Mouse (Mus musculus) hindbrain, embryonic 14.5 days (tissue): ENCODE measurements around the gene Gm49342. TPM values are rescaled to one million over a fixed set of nuclear protein-coding genes. Genes with fewer than 3 reads are reported as not detected.

Experiments used
- ATAC-seq: fragments of 200-750 bp; cut with Nextera tagmentation; 2 replicates; pipeline ENCODE4 v1.8.0; 2017; ENCODE audit warnings: moderate number of reproducible peaks, mild to moderate bottlenecking, moderate TSS enrichment, moderate library complexity; ENCODE audit not compliant: low FRiP score
- DNase-seq: peaks from one replicate; pipeline ENCODE4 v3.0.0-alpha.2; 2015; ENCODE audit warnings: low spot score
- H3K27ac ChIP-seq: fragments of 300-500 bp; sonication (generic); 2 replicates; pipeline ENCODE4 v1.5.1; 2014; ENCODE audit warnings: mild to moderate bottlenecking, moderate library complexity
- H3K27me3 ChIP-seq: fragments of 300-500 bp; sonication (generic); 2 replicates; pipeline ENCODE4 v1.6.1; 2014; ENCODE audit warnings: mild to moderate bottlenecking, low read length, mixed read lengths; ENCODE audit not compliant: control insufficient read depth, insufficient read depth
- H3K36me3 ChIP-seq: fragments of 300-500 bp; sonication (generic); replicated peaks from 2 replicates; pipeline ENCODE4 v1.6.1; 2014; ENCODE audit not compliant: control insufficient read depth, insufficient read depth
- H3K4me1 ChIP-seq: fragments of 300-500 bp; sonication (generic); replicated peaks from 2 replicates; pipeline ENCODE4 v1.6.1; 2014; ENCODE audit warnings: antibody characterized with exemption, low read length, mixed read lengths; ENCODE audit not compliant: control insufficient read depth, insufficient read depth
- H3K4me2 ChIP-seq: fragments of 300-500 bp; sonication (generic); replicated peaks from 2 replicates; pipeline ENCODE4 v1.6.1; 2014; ENCODE audit warnings: mild to moderate bottlenecking, moderate library complexity
- H3K4me3 ChIP-seq: fragments of 300-500 bp; sonication (generic); replicated peaks from 2 replicates; pipeline ENCODE4 v1.5.1; 2014; ENCODE audit warnings: mild to moderate bottlenecking, low read length
- H3K9ac ChIP-seq: fragments of 300-500 bp; sonication (generic); 2 replicates; pipeline ENCODE4 v1.6.1; 2014
- H3K9me3 ChIP-seq: fragments of 300-500 bp; sonication (generic); 2 replicates; pipeline ENCODE4 v1.6.1; 2016; ENCODE audit warnings: low read length; ENCODE audit not compliant: control insufficient read depth
- WGBS: fragments of 180-500 bp; shearing (Covaris S2); extraction: QIAGEN DNeasy Blood & Tissue Kit; methylation state at CpG from one replicate; pipeline ENCODE4 v1.1.7; 2014; 5-methylcytosine and 5-hydroxymethylcytosine counted together
- polyA plus RNA-seq: library from polyadenylated mRNA; unstranded; fragments of >200 nt; fragmentation: Nextera tagmentation; extraction: Ambion mirVana; gene quantifications from 2 replicates; pipeline ENCODE4 v1.2.1, GENCODE M21; 2014

The Gm49342 gene
- polyA plus RNA-seq, 1 experiment from 2014 or later, result not detected

DNA sequence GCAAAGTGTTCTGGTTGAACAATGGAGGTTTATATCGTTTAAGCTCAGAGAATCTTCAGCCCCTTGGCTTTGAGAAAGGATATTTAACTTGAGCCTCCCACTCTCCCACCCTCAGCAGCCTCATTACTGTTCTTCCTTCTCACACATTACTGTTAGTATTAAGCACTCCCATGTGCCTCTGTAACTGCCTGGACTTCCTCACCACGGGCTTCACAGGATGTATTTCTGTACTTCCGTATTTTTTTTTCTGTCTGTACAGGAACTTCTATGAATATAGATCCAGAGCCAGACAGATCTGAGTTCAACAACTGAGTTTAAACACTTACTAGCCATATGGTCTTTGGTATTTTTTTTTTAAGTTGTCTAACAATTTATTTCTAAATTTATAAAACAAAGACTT, 52.8 kb downstream of the Gm49342 start:
- Histone ChIP-seq H3K27me3 (no peaks in the 10 kb centered on the region), H3K27ac (no peak overlapping the region), H3K4me2 (no peak overlapping the region), H3K9me3 (no peaks in the 10 kb centered on the region), H3K9ac (no peak overlapping the region), H3K4me1 (no peaks in the 10 kb centered on the region), H3K36me3 (no peaks in the 10 kb centered on the region), H3K4me3 (no peak overlapping the region)
- WGBS, result 77% methylated on average over 3 of the region's 3 CpGs
- DNase-seq (no peak), ATAC-seq (no peak)

DNA sequence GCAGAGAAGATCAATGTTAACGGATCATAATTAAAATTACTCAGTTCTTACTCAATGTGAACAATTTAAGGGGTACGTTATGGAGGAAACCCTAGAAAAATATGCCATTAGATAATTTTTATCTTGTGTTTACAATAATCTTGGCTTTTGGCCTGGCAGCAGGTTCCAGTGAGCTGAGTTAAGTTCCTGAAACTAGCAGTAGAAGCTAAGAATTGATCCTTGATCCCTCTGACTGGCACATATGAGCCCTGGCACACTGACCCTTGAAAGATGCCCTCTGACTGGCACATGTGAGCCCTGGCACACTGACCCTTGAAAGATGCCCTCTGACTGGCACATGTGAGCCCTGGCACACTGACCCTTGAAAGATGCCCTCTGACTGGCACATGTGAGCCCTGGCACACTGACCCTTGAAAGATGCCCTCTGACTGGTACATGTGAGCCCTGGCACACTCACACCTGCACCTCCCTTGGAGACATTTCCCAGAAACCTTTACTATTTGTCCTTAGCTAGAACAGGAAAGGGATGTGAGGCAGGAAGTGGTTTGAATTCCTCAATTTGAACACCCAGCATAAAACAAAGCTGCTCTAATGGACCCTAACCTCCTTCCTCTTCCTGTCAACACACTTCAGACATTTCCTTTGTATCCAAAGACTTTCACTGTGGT, 53.8 kb downstream of the Gm49342 start:
- no peaks in the 10 kb centered on the region for H3K27me3 ChIP-seq
- ATAC-seq, result no peak
- H3K4me2 ChIP-seq, result no peak overlapping the region
- no peaks in the 10 kb centered on the region for H3K9me3 ChIP-seq
- 87% methylated on average over 2 of the region's 2 CpGs for WGBS
- no peaks in the 10 kb centered on the region for H3K4me1 ChIP-seq
- H3K9ac ChIP-seq, result no peak overlapping the region
- H3K4me3 ChIP-seq, result no peak overlapping the region
- no peak overlapping the region for H3K27ac ChIP-seq
- DNase-seq, result no peak
- no peaks in the 10 kb centered on the region for H3K36me3 ChIP-seq

DNA sequence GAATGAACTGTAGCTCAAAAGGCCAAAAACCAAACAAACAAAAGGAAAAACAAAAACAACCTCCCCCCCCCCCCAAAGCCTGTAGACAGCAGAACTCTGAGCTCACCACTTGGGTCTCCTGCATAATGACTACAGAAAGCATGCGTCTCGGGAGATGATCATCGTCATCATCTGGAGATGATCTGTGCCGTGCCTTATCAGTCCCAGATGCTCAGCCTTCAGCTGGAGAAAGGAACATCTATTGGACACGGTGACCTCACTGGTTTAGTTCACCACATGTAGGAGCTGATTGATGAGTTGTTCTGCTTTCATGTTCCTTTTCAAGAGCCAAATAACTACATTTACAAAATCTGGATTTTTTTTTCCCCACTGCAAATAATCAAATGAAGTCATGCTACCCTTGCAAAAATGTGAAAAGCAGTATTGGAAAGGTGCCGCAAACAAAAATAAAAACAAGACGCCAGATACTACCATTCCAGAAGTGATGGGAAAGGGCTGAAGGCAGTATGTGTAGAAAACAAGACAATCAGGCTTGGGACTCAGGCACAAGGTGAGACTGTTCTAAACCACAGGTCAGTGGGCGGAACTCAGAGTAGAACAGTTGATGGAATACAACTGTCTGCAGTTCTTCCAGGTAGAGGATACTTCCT, 63.0 kb downstream of the Gm49342 start, which contains the start of gene Rnase10:
Rnase10 (plus strand) TSS at position 600 of the 650 bp plus-strand sequence.
- Histone ChIP-seq H3K4me3 (no peak within 1 kb of the TSS), H3K9ac (no peak within 1 kb of the TSS), H3K4me1 (no peaks in the 10 kb centered on the region), H3K27me3 (no peaks in the 10 kb centered on the region), H3K4me2 (no peak within 1 kb of the TSS), H3K36me3 (no peaks in the 10 kb centered on the region), H3K27ac (no peak within 1 kb of the TSS), H3K9me3 (no peaks in the 10 kb centered on the region)
- 91% methylated on average over 8 of the region's 8 CpGs for WGBS
- no peak for DNase-seq
- ATAC-seq, result no peak

DNA sequence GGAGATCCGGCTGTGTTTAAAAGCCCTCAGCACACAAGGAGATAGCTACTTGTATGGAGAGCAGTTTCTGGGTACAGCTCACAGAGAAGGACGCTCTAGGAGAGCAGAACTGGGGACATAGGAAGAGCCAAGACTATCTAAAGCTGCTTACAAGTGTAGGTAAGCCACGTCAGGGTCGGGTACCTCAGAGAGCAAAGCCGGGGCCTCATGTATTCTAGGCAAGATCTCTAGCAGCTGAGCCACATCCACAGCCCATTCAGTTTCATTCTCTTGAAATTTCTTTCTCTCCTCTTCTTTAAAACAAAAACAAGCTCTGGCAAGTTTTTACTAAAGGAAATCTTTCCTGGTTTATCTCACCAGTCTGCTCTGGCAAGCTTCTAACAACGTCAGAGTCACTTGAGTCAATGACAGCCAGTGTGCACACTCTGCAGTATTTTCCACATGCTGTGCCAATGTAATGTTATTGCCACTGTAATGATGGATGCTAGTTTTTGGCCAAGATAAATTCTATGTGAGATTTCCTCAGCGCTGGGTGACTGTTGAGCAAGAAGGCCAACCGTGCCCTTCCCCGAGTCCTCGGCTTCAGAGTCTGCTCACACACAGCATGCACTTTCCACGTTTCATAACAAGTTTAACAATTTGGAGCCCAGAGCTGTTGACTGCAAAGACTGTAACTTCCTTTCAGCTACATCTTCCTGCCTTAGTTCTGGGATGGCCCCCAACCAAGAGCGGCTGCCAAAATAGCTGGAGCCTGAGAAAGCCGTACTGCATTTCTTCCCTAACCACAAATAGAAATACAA, 63.8 kb downstream of the Gm49342 start:
- H3K27ac ChIP-seq, result no peak overlapping the region

DNA sequence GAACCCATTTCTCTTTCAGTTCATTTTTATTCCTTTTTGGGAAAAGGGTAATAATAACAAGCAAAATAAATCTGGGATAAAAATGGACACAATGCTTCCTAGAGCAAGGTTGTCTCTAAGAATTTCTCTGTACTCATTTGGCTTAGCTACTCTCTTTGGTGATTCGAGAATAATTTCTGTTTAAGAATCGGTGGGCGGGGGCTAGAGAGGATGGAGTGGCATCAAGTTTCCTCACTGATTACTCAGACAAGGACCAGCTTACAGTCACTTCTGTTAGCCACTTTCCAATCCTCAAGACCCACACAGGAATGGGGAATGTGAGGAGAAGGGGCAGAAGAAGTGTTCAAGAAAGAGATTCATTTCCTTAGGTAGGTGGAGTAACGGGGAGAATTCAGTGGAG, 64.5 kb downstream of the Gm49342 start:
- Histone ChIP-seq H3K27ac (no peak overlapping the region), H3K4me1 (no peaks in the 10 kb centered on the region), H3K27me3 (no peaks in the 10 kb centered on the region), H3K4me3 (no peak overlapping the region), H3K9me3 (no peaks in the 10 kb centered on the region), H3K4me2 (no peak overlapping the region), H3K9ac (no peak overlapping the region), H3K36me3 (no peaks in the 10 kb centered on the region)
- ATAC-seq, result no peak
- WGBS, result 88% methylated on average over 4 of the region's 4 CpGs
- no peak for DNase-seq

More for the DNA sequence above, 63.8 kb downstream of the Gm49342 start:
- H3K4me1 ChIP-seq, result no peaks in the 10 kb centered on the region
- H3K4me3 ChIP-seq, result no peak overlapping the region
- no peaks in the 10 kb centered on the region for H3K9me3 ChIP-seq
- no peak overlapping the region for H3K9ac ChIP-seq
- no peaks in the 10 kb centered on the region for H3K36me3 ChIP-seq
- WGBS, result 85% methylated on average over 13 of the region's 13 CpGs
- DNase-seq, result no peak
- H3K27me3 ChIP-seq, result no peaks in the 10 kb centered on the region
- ATAC-seq, result no peak
- H3K4me2 ChIP-seq, result no peak overlapping the region

DNA sequence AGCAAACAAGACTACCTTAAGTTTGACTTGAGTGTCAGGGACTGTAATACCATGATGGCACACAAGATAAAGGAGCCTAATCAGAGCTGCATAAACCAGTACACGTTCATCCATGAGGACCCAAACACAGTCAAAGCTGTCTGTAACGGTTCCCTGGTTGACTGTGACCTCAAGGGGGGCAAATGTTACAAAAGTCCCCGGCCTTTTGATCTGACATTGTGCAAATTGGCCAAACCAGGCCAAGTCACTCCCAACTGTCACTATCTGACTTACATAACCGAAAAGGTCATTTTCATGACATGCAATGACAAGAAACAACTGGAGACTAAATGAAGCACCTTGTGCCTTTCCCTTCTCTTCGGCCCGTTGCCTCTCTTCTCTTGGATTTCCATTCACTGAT, 65.3 kb downstream of the Gm49342 start:
- Histone ChIP-seq H3K4me1 (no peaks in the 10 kb centered on the region), H3K9ac (no peak overlapping the region), H3K4me3 (no peak overlapping the region), H3K27ac (no peak overlapping the region), H3K9me3 (no peaks in the 10 kb centered on the region), H3K36me3 (no peaks in the 10 kb centered on the region), H3K4me2 (no peak overlapping the region), H3K27me3 (no peaks in the 10 kb centered on the region)
- ATAC-seq (no peak), DNase-seq (no peak)
- 83% methylated on average over 6 of the region's 6 CpGs for WGBS

Other genes starting within 250 kb of the Gm49342 start
- gene Olfr748, start 237.1 kb upstream of the Gm49342 start, polyA plus RNA-seq, result not detected in 2 replicates
- not detected in 2 replicates for gene Olfr749, start 199.4 kb upstream of the Gm49342 start, polyA plus RNA-seq
- gene Ttc5, start 159.0 kb upstream of the Gm49342 start, polyA plus RNA-seq, result 122 and 123 TPM in 2 replicates
- not detected in 2 replicates for gene Ccnb1ip1, start 136.8 kb upstream of the Gm49342 start, polyA plus RNA-seq
- gene Parp2, start 136.7 kb upstream of the Gm49342 start, polyA plus RNA-seq, result 40.7 and 40.9 TPM in 2 replicates
- gene Tep1, start 74.0 kb upstream of the Gm49342 start, polyA plus RNA-seq, result 3.3 TPM in 2 replicates
- 1.2 and 1.3 TPM in 2 replicates for gene Klhl33, start 47.0 kb upstream of the Gm49342 start, polyA plus RNA-seq
- 107 and 118 TPM in 2 replicates for gene Osgep, start 19.6 kb upstream of the Gm49342 start, polyA plus RNA-seq
- 165 and 171 TPM in 2 replicates for gene Apex1, start 19.5 kb upstream of the Gm49342 start, polyA plus RNA-seq
- gene Pip4p1, start 13.7 kb upstream of the Gm49342 start, polyA plus RNA-seq, result 93.1 and 100.0 TPM in 2 replicates
- gene Pnp, start 13.4 kb upstream of the Gm49342 start, polyA plus RNA-seq, result 23.2 and 23.9 TPM in 2 replicates
- 0.67 and 1.1 TPM in 2 replicates for gene Pnp2, start 11.5 kb downstream of the Gm49342 start, polyA plus RNA-seq
- gene Rnase10, start 63.2 kb downstream of the Gm49342 start, polyA plus RNA-seq, result 0.13 TPM in 1 of 2 replicates, not detected in the other
- gene Rnase9, start 97.4 kb downstream of the Gm49342 start, polyA plus RNA-seq, result not detected in 2 replicates
- not detected in 2 replicates for gene Rnase11, start 105.6 kb downstream of the Gm49342 start, polyA plus RNA-seq
- gene Rnase12, start 113.1 kb downstream of the Gm49342 start, polyA plus RNA-seq, result not detected in 2 replicates
- gene Olfr750, start 129.9 kb downstream of the Gm49342 start, polyA plus RNA-seq, result not detected in 2 replicates
- 17.0 and 18.2 TPM in 2 replicates for gene Rnase4, start 146.6 kb downstream of the Gm49342 start, polyA plus RNA-seq
- gene Ang, start 146.6 kb downstream of the Gm49342 start, polyA plus RNA-seq, result 4.8 and 5.2 TPM in 2 replicates
- gene Eddm3b, start 169.9 kb downstream of the Gm49342 start, polyA plus RNA-seq, result not detected in 2 replicates
- 0.39 and 0.41 TPM in 2 replicates for gene Rnase6, start 179.4 kb downstream of the Gm49342 start, polyA plus RNA-seq
- 0.50 and 0.54 TPM in 2 replicates for gene Rnase1, start 202.3 kb downstream of the Gm49342 start, polyA plus RNA-seq
- gene Rnase2b, start 217.7 kb downstream of the Gm49342 start, polyA plus RNA-seq, result not detected in 2 replicates